Mouse (Mus musculus): Measurements from ENCODE around the gene Ankar.

The Ankar gene

GRCm38 (mm10) chr1:72593340-72593951 lies 106.9 kb downstream of the Ankar start:
- DNase-seq (ENCODE audit: extremely low spot score, low spot score): no peak
